Mouse (Mus musculus) stomach, postnatal 0 days (tissue): ENCODE measurements around the gene Il12a. TPM values are rescaled to one million over a fixed set of nuclear protein-coding genes. Genes with fewer than 3 reads are reported as not detected.

Experiments
- ATAC-seq: fragments of 200-750 bp; cut with Nextera tagmentation; 2 replicates; pipeline ENCODE4 v1.8.0; 2017; ENCODE audit not compliant: low FRiP score, low TSS enrichment
- DNase-seq: peaks from one replicate; pipeline ENCODE4 v3.0.0-alpha.2; 2016; ENCODE audit warnings: low spot score
- H3K27ac ChIP-seq: fragments of 300-500 bp; sonication (generic); replicated peaks from 2 replicates; pipeline ENCODE4 v1.5.1; 2014; ENCODE audit warnings: mild to moderate bottlenecking, control low read depth
- H3K27me3 ChIP-seq: fragments of 300-500 bp; sonication (generic); 2 replicates; pipeline ENCODE4 v1.6.1; 2014; ENCODE audit warnings: low read length; ENCODE audit not compliant: control insufficient read depth, insufficient read depth
- H3K36me3 ChIP-seq: fragments of 300-500 bp; sonication (generic); 2 replicates; pipeline ENCODE4 v1.6.1; 2014; ENCODE audit warnings: low read length, mixed read lengths; ENCODE audit not compliant: control insufficient read depth, insufficient read depth
- H3K4me1 ChIP-seq: fragments of 300-500 bp; sonication (generic); replicated peaks from 2 replicates; pipeline ENCODE4 v1.6.1; 2014; ENCODE audit warnings: antibody characterized with exemption; ENCODE audit not compliant: control insufficient read depth, insufficient read depth
- H3K4me2 ChIP-seq: fragments of 300-500 bp; sonication (generic); replicated peaks from 2 replicates; pipeline ENCODE4 v1.6.1; 2014; ENCODE audit warnings: low read depth, mild to moderate bottlenecking, control low read depth, moderate library complexity
- H3K4me3 ChIP-seq: fragments of 300-500 bp; sonication (generic); 2 replicates; pipeline ENCODE4 v1.5.1; 2014; ENCODE audit warnings: low read depth, low read length, control low read depth
- H3K9ac ChIP-seq: fragments of 300-500 bp; sonication (generic); 2 replicates; pipeline ENCODE4 v1.6.1; 2014; ENCODE audit warnings: mild to moderate bottlenecking, low read length, control low read depth, mixed read lengths
- H3K9me3 ChIP-seq: fragments of 300-500 bp; sonication (generic); 2 replicates; pipeline ENCODE4 v1.6.1; 2016; ENCODE audit warnings: low read length; ENCODE audit not compliant: control insufficient read depth
- CTCF ChIP-seq: IDR thresholded peaks from 2 replicates; pipeline ENCODE4 v1.5.1; 2016; ENCODE audit warnings: antibody characterized with exemption, low read depth, mild to moderate bottlenecking, moderate library complexity
- EP300 ChIP-seq: optimal IDR thresholded peaks from 2 replicates; pipeline ENCODE3; 2016; ENCODE audit warnings: antibody characterized with exemption
- WGBS: fragments of 180-500 bp; shearing (Covaris S2); extraction: QIAGEN DNeasy Blood & Tissue Kit; methylation state at CpG from one replicate; pipeline ENCODE4 v1.1.7; 2014; 5-methylcytosine and 5-hydroxymethylcytosine counted together
- polyA plus RNA-seq: library from polyadenylated mRNA; unstranded; fragments of >200 nt; fragmentation: Nextera tagmentation; extraction: Ambion mirVana; gene quantifications from 2 replicates; pipeline ENCODE4 v1.2.1, GENCODE M21; 2015

Gene Il12a
- polyA plus RNA-seq, 1 experiment from 2014 or later = 0.10 TPM

DNA sequence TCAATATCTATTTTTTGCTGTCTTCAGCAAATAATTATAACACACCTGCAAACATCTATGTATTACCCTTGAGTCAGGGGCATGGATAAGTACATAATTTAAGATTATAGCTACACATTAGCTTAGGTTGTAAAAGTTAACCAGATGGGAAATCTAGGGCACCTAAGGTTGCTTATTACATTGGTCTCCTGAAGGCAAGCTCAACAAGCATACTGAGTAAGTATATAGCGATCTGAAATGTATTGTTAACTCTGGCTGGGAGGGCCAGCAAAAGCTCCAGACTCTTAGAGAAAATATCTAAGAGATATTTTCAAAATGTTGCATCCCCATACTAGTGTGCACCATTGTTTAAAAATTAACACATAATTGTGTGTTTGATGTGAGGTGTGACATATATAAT is 22.6 kb upstream of the Il12a start:
- TF ChIP-seq CTCF (no peak), EP300 (no peak)
- Histone ChIP-seq H3K9ac (no peak overlapping the region), H3K4me3 (no peak overlapping the region), H3K9me3 (no peaks in the 10 kb centered on the region), H3K4me2 (no peak overlapping the region), H3K27me3 (no peaks in the 10 kb centered on the region), H3K4me1 (no peaks in the 10 kb centered on the region), H3K36me3 (no peaks in the 10 kb centered on the region), H3K27ac (no peak overlapping the region)
- ATAC-seq (no peak), DNase-seq (no peak)
- WGBS = 98% methylated on average over 1 of the region's 1 CpGs

DNA sequence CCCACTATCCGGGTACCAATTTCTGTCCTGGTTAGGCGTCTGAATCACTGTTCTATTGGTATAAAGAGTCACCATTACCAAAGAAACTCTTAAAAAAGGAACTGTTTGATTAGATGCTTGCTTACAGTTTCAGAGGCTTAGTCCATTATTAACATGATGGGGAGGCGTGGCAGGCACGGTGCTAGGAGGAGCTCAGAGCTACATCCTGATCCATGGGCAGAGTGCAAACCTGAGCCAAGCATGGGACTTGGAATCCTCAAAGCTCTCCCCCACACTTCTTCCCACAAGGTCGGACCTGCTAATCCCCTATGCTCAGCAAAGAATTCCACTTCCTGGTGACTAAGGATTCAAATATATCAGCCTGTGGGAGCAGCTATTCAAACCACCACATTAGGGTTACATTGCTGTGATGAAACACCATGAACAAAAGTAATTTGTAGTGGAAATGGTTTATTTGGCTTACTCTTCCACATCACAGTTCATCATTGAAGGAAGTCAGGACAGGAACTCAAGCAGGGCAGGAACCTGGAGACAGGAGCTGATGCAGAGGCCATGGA is 20.9 kb upstream of the Il12a start:
- 67% methylated on average over 5 of the region's 5 CpGs for WGBS
- Histone ChIP-seq H3K27me3 (no peaks in the 10 kb centered on the region), H3K4me1 (no peaks in the 10 kb centered on the region), H3K4me2 (no peak overlapping the region), H3K4me3 (no peak overlapping the region), H3K27ac (no peak overlapping the region), H3K9me3 (no peaks in the 10 kb centered on the region), H3K36me3 (no peaks in the 10 kb centered on the region), H3K9ac (no peak overlapping the region)
- DNase-seq (no peak), ATAC-seq (no peak)
- TF ChIP-seq CTCF = no peak
- TF ChIP-seq EP300 = no peak

- DNase-seq = no peak
- WGBS = 64% methylated on average over 2 of the region's 2 CpGs
- no peaks in the 10 kb centered on the region for H3K4me1 ChIP-seq
- H3K36me3 ChIP-seq = no peaks in the 10 kb centered on the region
- H3K4me3 ChIP-seq = no peak overlapping the region
- no peaks in the 10 kb centered on the region for H3K9me3 ChIP-seq
- ATAC-seq = no peak
- no peak overlapping the region for H3K4me2 ChIP-seq
- H3K9ac ChIP-seq = no peak overlapping the region
- H3K27me3 ChIP-seq = no peaks in the 10 kb centered on the region
- TF ChIP-seq EP300 (no peak), CTCF (no peak)
- no peak overlapping the region for H3K27ac ChIP-seq
Measured at GRCm38 (mm10) chr3:68674721-68675120, 15.7 kb upstream of the Il12a start.

- Histone ChIP-seq H3K27me3 (no peaks in the 10 kb centered on the region), H3K9ac (no peak overlapping the region), H3K9me3 (no peaks in the 10 kb centered on the region), H3K4me2 (no peak overlapping the region), H3K27ac (no peak overlapping the region), H3K36me3 (no peaks in the 10 kb centered on the region), H3K4me3 (no peak overlapping the region), H3K4me1 (no peaks in the 10 kb centered on the region)
- ATAC-seq (no peak), DNase-seq (no peak)
- TF ChIP-seq CTCF (no peak), EP300 (no peak)
- WGBS = 87% methylated on average over 12 of the region's 12 CpGs
Measured at GRCm38 (mm10) chr3:68675216-68675835, 15.1 kb upstream of the Il12a start.

DNA sequence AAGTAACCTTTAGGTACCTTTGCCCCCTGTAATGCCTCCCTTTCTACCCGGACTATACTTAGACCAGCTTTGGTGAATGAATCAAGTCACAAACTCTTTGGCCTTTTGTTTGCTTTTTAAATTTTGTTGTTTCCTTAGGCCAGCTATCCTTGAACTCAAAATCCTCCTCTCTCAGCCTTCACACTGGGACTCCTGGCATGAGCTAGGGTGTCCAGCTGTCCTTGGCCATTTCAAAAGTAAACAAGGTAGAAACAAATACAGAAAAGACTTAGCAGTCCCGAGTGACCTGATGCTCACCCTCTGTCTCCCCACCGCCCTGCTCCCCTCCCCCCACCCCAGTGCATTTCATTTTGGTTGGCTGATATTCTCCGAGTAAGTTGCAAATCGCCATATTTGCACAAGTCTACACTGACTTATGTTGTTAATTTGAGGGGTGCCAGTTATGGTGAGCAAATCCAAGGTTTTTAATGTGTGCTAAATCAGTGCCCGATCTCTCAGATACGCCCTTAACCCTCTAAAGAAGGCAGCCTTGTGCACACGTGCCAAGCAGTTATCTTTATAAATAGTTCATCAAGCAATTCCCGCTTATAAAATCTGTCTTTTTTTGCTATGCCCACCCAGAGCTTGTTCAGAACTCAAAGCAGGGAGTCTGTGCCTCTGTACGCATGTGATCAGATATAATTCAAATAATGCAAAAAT is 14.3 kb upstream of the Il12a start:
- H3K4me3 ChIP-seq = no peak overlapping the region
- 0 out of 2 replicates have a peak, but pooled peaks have one; percentile 55 for ATAC-seq

GRCm38 (mm10) chr3:68676831-68677303 is 13.6 kb upstream of the Il12a start:
- no peaks in the 10 kb centered on the region for H3K36me3 ChIP-seq
- peak; percentile 97 for ATAC-seq
- H3K4me3 ChIP-seq = peak overlapping the region; percentile 19
- peak overlapping the region; percentile 48 for H3K4me2 ChIP-seq
- no peaks in the 10 kb centered on the region for H3K9me3 ChIP-seq
- no peaks in the 10 kb centered on the region for H3K4me1 ChIP-seq
- TF ChIP-seq CTCF (no peak), EP300 (no peak)
- peak overlapping the region; percentile 14; the same call in 1 of the 2 replicates for H3K9ac ChIP-seq
- H3K27ac ChIP-seq = peak overlapping the region; percentile 67
- no peaks in the 10 kb centered on the region for H3K27me3 ChIP-seq
- peak; percentile 81 for DNase-seq
- WGBS = 17% methylated on average over 15 of the region's 17 CpGs

More for the DNA sequence above, 14.3 kb upstream of the Il12a start:
- DNase-seq = no peak
- no peaks in the 10 kb centered on the region for H3K27me3 ChIP-seq
- no peaks in the 10 kb centered on the region for H3K36me3 ChIP-seq
- TF ChIP-seq EP300 (no peak), CTCF (no peak)
- WGBS = 39% methylated on average over 10 of the region's 10 CpGs
- no peaks in the 10 kb centered on the region for H3K9me3 ChIP-seq
- H3K27ac ChIP-seq = no peak overlapping the region
- H3K4me1 ChIP-seq = no peaks in the 10 kb centered on the region
- no peak overlapping the region; the same call in 1 of the 2 replicates for H3K9ac ChIP-seq
- H3K4me2 ChIP-seq = peak overlapping the region; percentile 48
